Mouse (Mus musculus) thymus, postnatal 36 days (tissue): ENCODE measurements around the gene Zfp583.

Experiments used
- DNase-seq, 2 experiments: peaks; one replicate each; pipeline ENCODE4 v3.0.0; 2022; ENCODE audit warnings: mixed read lengths in 2 of 2

Gene Zfp583

DNA sequence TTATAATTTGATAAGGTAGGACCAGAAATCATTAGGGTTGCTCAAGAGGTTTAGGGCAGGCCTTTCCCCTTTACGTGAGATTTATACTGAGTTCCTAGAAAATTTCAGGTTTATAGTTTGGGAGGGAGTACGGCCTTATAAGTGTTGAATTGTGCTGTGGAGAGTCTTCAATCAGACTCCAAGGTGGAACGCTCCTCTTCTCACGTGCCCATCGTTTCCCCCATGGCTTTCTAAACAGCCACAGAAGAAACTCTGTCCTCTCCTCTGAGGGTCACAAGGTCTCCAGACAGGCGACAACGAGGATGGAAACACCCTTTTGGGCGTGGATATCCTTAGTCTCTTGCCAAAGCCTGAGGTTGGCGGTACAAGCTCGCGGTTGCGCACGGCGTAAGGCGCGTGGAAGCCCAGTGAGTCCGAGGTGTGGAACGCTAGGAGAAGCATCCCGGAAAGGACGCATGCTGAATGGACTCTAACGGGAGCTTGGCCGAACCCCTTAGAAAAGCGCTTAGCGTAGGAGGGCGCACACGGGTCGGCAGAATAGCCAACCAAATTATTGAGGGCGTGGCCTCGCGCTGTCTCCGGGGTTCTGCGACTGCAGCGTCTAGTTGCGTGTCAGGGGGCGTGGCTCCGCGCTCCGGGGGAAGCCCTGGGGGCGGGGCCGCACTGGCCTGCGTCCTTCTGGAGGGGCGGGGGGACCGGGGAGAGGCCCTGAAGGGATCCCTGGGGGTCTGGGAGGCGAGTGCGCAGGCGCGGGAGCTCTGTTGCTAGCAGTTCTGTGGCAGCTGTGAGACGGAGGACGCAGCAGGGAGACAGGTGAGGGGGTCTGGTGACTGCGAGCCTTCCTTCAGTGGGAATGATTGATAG lies 45.0 kb downstream of the Zfp583 start, which contains the start of gene Zfp667:
Zfp667 (plus strand) TSS at position 738 of the 864 bp plus-strand sequence.
- peak; percentile 99 for DNase-seq

DNA sequence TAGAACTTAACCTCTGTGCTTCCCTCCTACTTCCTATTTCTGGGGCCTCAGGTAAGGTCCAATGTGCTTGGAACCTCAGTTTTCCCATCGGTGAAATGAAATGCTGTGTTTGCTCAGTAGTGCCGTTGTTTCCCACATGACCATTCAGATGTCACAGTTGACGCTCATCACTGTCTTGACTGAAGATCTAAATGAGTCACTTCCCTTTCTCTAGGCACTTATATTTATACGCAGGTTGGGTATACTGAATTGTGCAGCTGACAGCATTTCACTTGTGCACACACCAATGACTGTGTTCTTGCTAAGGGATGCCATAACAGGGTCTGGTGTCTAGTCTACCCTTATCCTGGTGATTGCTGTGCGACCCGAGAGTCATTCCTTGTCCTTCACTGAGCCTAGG lies 45.7 kb downstream of the Zfp583 start:
- DNase-seq: no peak

DNA sequence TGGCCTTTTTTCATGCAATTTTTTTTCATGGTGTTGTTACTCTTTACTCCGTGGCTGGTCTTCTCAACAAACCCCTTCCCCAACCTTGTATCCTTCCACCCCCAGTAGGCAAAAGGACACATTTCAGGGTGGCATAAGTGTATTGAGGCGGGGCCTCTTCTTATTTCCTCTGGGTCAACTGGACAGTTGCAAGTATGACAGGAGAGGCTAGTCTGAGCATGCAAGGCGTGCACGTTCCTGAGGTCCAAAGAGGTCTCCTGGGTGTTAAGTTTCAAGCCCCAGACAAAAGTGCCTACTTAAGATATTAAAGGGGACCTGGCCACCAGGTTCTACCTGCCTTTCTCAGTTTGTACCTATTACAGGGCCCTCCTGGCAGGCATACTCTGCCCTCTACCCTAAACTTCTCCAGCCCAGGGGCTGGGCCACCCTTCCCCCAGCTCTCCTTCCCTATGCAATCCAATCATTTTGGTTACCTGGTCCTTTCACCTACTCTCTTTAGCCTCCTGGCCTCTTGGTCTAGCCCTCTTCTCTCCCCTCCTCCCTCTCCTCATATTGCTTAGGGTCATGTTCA lies 46.6 kb downstream of the Zfp583 start:
- no peak for DNase-seq

DNA sequence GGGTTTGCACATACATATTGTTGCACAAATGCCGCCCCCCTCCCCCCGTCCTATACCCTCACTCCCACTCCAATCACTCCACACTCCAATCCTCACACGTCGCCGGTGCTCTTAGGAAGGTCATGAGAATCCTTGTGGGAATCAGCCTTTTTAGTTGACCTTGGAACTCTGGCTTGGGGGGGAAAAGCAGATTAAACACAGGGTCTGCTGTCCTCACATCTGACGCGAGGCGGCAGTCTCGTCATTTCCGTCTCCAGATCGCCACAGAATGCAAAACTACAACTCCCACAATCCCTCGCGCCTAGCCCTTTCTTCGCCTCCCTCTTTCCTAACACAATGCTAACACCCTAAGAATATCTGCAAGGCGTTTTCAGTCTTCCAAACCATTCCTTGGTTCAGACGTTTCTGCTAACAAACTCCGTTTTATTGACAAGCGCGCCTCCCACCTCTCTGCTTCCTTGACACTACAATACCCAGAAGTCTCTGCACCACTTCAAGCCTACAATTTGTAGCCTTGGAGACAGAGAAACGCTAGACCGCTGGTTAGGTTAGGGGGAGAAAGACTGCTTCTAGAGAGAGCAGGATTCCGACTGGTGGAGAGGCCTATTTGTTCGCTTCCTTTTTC lies 47.5 kb downstream of the Zfp583 start:
- peak; percentile 74 to 77 for DNase-seq

DNA sequence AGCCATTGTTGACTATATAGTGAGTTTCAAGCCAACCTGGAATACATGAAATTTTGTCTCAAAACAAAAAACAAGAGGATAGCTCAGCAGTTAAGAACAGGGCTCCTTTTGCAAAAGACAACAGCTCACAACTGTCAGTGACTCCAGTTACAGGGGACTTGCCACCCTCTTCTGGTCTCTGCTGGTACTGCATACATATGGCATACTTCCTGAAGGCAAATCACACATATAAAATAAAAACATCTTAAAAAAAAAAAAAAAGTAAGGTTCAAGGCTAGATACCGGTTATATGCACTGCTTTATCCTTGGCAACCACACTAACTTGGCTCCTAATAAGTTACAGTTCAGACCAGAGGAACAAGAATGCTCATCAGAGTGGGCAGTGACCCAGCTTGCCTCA lies 48.3 kb downstream of the Zfp583 start:
- DNase-seq: peak; percentile 68 to 75

DNA sequence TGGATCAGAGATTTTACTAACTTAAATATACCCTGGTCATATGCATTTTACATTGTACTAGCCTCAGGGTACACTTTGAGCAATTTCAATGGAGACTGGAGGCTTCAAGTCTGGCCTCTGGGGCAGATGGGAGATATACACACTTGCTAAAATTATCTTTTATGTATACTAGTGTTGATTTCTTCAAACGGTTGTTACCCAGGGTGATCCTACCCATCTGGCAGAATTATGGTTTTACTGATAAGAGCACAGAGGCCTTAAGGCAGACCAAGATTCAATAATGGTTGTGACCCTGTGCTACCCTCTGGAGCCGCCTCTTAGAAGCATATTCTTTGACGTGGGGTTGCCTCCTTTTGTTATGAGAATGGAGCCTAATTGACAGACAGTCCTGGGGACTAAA lies 53.2 kb downstream of the Zfp583 start:
- no peak for DNase-seq

DNA sequence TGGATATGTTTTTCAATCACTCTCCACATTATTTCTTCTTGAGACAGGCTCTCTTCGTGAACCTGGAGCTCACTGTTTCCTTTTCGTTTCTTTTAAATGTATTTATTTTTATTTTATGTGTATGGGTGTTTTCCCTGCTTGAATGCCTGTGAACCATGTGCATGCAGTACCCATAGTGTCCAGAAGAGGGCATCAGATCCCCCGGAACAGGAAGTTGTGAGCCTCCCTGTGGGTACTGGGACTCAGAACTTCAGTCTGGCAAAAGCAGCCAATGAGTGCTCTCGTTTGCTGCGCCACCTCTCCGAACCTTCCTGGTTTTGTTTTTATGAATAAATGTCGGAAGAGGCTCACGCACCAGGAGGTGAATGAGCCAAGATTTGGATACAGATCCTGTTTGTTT lies 65.4 kb downstream of the Zfp583 start:
- peak; percentile 35 to 44 for DNase-seq
